Mouse (Mus musculus): ENCODE results near the gene Ust. TPM values are rescaled to one million over a fixed set of nuclear protein-coding genes. Genes with fewer than 3 reads are reported as not detected.

The Ust gene
- total and polyA plus RNA-seq, 3 experiments = 1.1 to 1.7 (median 1.6) TPM

- Histone ChIP-seq H3K4me1 (ENCODE audit: control insufficient read depth, insufficient read depth, low read length) (no peaks in the 10 kb centered on the region; the same call in 1 of the 2 replicates), H3K27ac (no peak overlapping the region), H3K79me2 (replicated peaks; ENCODE audit: control insufficient read depth, insufficient read depth, low read length) (no peaks in the 10 kb centered on the region), H3K4me3 (no peak overlapping the region), H3K9ac (ENCODE audit: low read depth, low read length) (no peak overlapping the region), H3K36me3 (ENCODE audit: control insufficient read depth, insufficient read depth, low read length) (no peaks in the 10 kb centered on the region), H3K27me3 (ENCODE audit: control insufficient read depth, insufficient read depth, low read length) (no peaks in the 10 kb centered on the region)
- no peak for DNase-seq
- intact Hi-C loops (cut with DNase I) = no loop called here
- 53% methylated on average over 4 of the region's 4 CpGs for WGBS
- TF ChIP-seq EP300 (IDR thresholded peaks at IDR 0.05; ENCODE audit: insufficient read depth, low read depth, low read length) (no peak), POLR2A (IDR thresholded peaks at IDR 0.05; ENCODE audit: insufficient read depth, low read depth, low read length) (no peak), CTCF (IDR thresholded peaks at IDR 0.05) (no peak)
These were observed 165.1 kb downstream of the Ust start for GRCm38 (mm10) chr10:8353534-8353933.

GRCm38 (mm10) chr10:8350626-8351025, 168.0 kb downstream of the Ust start:
- no peak for DNase-seq
- no peak overlapping the region for H3K9ac ChIP-seq (ENCODE audit: low read depth, low read length)
- H3K27me3 ChIP-seq (ENCODE audit: control insufficient read depth, insufficient read depth, low read length) = no peaks in the 10 kb centered on the region
- WGBS = 81% methylated on average over 7 of the region's 7 CpGs
- no peak overlapping the region for H3K27ac ChIP-seq
- intact Hi-C loops (cut with DNase I) = no loop called here
- no peak for TF ChIP-seq EP300 (IDR thresholded peaks at IDR 0.05; ENCODE audit: insufficient read depth, low read depth, low read length)
- no peak overlapping the region for H3K4me3 ChIP-seq
- H3K4me1 ChIP-seq (ENCODE audit: control insufficient read depth, insufficient read depth, low read length) = no peaks in the 10 kb centered on the region; the same call in 1 of the 2 replicates
- no peaks in the 10 kb centered on the region for H3K79me2 ChIP-seq (replicated peaks; ENCODE audit: control insufficient read depth, insufficient read depth, low read length)
- no peaks in the 10 kb centered on the region for H3K36me3 ChIP-seq (ENCODE audit: control insufficient read depth, insufficient read depth, low read length)

- no peak for DNase-seq
- TF ChIP-seq CTCF (IDR thresholded peaks at IDR 0.05) (no peak), EP300 (IDR thresholded peaks at IDR 0.05; ENCODE audit: insufficient read depth, low read depth, low read length) (no peak)
- Histone ChIP-seq H3K79me2 (replicated peaks; ENCODE audit: control insufficient read depth, insufficient read depth, low read length) (no peaks in the 10 kb centered on the region), H3K27me3 (ENCODE audit: control insufficient read depth, insufficient read depth, low read length) (no peaks in the 10 kb centered on the region), H3K27ac (no peak overlapping the region), H3K36me3 (ENCODE audit: control insufficient read depth, insufficient read depth, low read length) (no peaks in the 10 kb centered on the region), H3K4me1 (ENCODE audit: control insufficient read depth, insufficient read depth, low read length) (no peaks in the 10 kb centered on the region), H3K4me3 (no peak overlapping the region), H3K9ac (ENCODE audit: low read depth, low read length) (no peak overlapping the region)
- intact Hi-C loops (cut with DNase I) = no loop called here
- WGBS = 73% methylated on average over 5 of the region's 5 CpGs
These were observed 171.1 kb downstream of the Ust start for GRCm38 (mm10) chr10:8347497-8347896.

GRCm38 (mm10) chr10:8342556-8342955, 176.1 kb downstream of the Ust start:
- Histone ChIP-seq H3K4me3 (no peak overlapping the region), H3K4me1 (ENCODE audit: control insufficient read depth, insufficient read depth, low read length) (no peaks in the 10 kb centered on the region), H3K79me2 (replicated peaks; ENCODE audit: control insufficient read depth, insufficient read depth, low read length) (no peaks in the 10 kb centered on the region), H3K36me3 (ENCODE audit: control insufficient read depth, insufficient read depth, low read length) (no peaks in the 10 kb centered on the region), H3K27me3 (ENCODE audit: control insufficient read depth, insufficient read depth, low read length) (no peaks in the 10 kb centered on the region), H3K27ac (no peak overlapping the region), H3K9ac (ENCODE audit: low read depth, low read length) (no peak overlapping the region)
- 74% methylated on average over 2 of the region's 2 CpGs for WGBS
- no peak for DNase-seq
- TF ChIP-seq POLR2A (IDR thresholded peaks at IDR 0.05; ENCODE audit: insufficient read depth, low read depth, low read length) = no peak
- TF ChIP-seq CTCF (IDR thresholded peaks at IDR 0.05) = no peak
- no peak for TF ChIP-seq EP300 (IDR thresholded peaks at IDR 0.05; ENCODE audit: insufficient read depth, low read depth, low read length)
- intact Hi-C loops (cut with DNase I) = no loop called here

GRCm38 (mm10) chr10:8339645-8340428, 178.8 kb downstream of the Ust start:
- DNase-seq = no peak
- WGBS = 62% methylated on average over 12 of the region's 12 CpGs
- Histone ChIP-seq H3K27ac (no peak overlapping the region), H3K4me3 (no peak overlapping the region), H3K36me3 (ENCODE audit: control insufficient read depth, insufficient read depth, low read length) (no peaks in the 10 kb centered on the region), H3K9ac (ENCODE audit: low read depth, low read length) (no peak overlapping the region), H3K4me1 (ENCODE audit: control insufficient read depth, insufficient read depth, low read length) (no peaks in the 10 kb centered on the region), H3K79me2 (replicated peaks; ENCODE audit: control insufficient read depth, insufficient read depth, low read length) (no peaks in the 10 kb centered on the region), H3K27me3 (ENCODE audit: control insufficient read depth, insufficient read depth, low read length) (no peaks in the 10 kb centered on the region)
- TF ChIP-seq EP300 (IDR thresholded peaks at IDR 0.05; ENCODE audit: insufficient read depth, low read depth, low read length) (no peak), CTCF (IDR thresholded peaks at IDR 0.05) (no peak), POLR2A (IDR thresholded peaks at IDR 0.05; ENCODE audit: insufficient read depth, low read depth, low read length) (no peak)
- intact Hi-C loops (cut with DNase I) = no loop called here

- Histone ChIP-seq H3K79me2 (replicated peaks; ENCODE audit: control insufficient read depth, insufficient read depth, low read length) (no peaks in the 10 kb centered on the region), H3K4me1 (ENCODE audit: control insufficient read depth, insufficient read depth, low read length) (no peaks in the 10 kb centered on the region), H3K27me3 (ENCODE audit: control insufficient read depth, insufficient read depth, low read length) (no peaks in the 10 kb centered on the region), H3K4me3 (no peak overlapping the region), H3K36me3 (ENCODE audit: control insufficient read depth, insufficient read depth, low read length) (no peaks in the 10 kb centered on the region), H3K9ac (ENCODE audit: low read depth, low read length) (no peak overlapping the region), H3K27ac (no peak overlapping the region)
- TF ChIP-seq CTCF (IDR thresholded peaks at IDR 0.05) (no peak), POLR2A (IDR thresholded peaks at IDR 0.05; ENCODE audit: insufficient read depth, low read depth, low read length) (no peak), EP300 (IDR thresholded peaks at IDR 0.05; ENCODE audit: insufficient read depth, low read depth, low read length) (no peak)
- DNase-seq = no peak
- intact Hi-C loops (cut with DNase I) = no loop called here
- 75% methylated on average over 1 of the region's 1 CpGs for WGBS
These were observed 182.0 kb downstream of the Ust start for GRCm38 (mm10) chr10:8336601-8337000.

Data from heart, adult 2 months (tissue).